Mouse (Mus musculus) thymus, postnatal 36 days (tissue): ENCODE results near the gene 4933428G20Rik.
A peak's percentile ranks its signal among the peaks of the same experiment; 100 is the strongest.

Source experiments
- DNase-seq, 2 experiments: peaks; one replicate each; pipeline ENCODE4 v3.0.0; 2022; ENCODE audit warnings: mixed read lengths in 2 of 2

4933428G20Rik gene

GRCm38 (mm10) chr11:97532950-97533582, 32.9 kb upstream of the 4933428G20Rik start:
- DNase-seq: peak; percentile 49 to 68

GRCm38 (mm10) chr11:97532354-97532753, 32.2 kb upstream of the 4933428G20Rik start:
- peak in 1 of 2 experiments; percentile 9 for DNase-seq

GRCm38 (mm10) chr11:97531381-97532260, 31.5 kb upstream of the 4933428G20Rik start:
- peak; percentile 88 for DNase-seq

GRCm38 (mm10) chr11:97530961-97531360, 30.8 kb upstream of the 4933428G20Rik start:
- DNase-seq: no peak

GRCm38 (mm10) chr11:97530069-97530468, 29.9 kb upstream of the 4933428G20Rik start:
- DNase-seq: no peak

- DNase-seq: no peak
Observed at GRCm38 (mm10) chr11:97528282-97528808, 28.2 kb upstream of the 4933428G20Rik start.

GRCm38 (mm10) chr11:97525313-97525712, 25.2 kb upstream of the 4933428G20Rik start:
- DNase-seq: no peak

- no peak for DNase-seq
Observed at GRCm38 (mm10) chr11:97524306-97524705, 24.2 kb upstream of the 4933428G20Rik start.

GRCm38 (mm10) chr11:97523827-97524261, 23.7 kb upstream of the 4933428G20Rik start:
- DNase-seq: no peak

GRCm38 (mm10) chr11:97523107-97523506, 23.0 kb upstream of the 4933428G20Rik start:
- no peak for DNase-seq

- no peak for DNase-seq
Observed at GRCm38 (mm10) chr11:97521741-97522474, 21.8 kb upstream of the 4933428G20Rik start.

GRCm38 (mm10) chr11:97520541-97520940, 20.4 kb upstream of the 4933428G20Rik start:
- DNase-seq: no peak

- DNase-seq: no peak
Observed at GRCm38 (mm10) chr11:97513066-97513465, 12.9 kb upstream of the 4933428G20Rik start.

GRCm38 (mm10) chr11:97512511-97512910, 12.4 kb upstream of the 4933428G20Rik start:
- DNase-seq: no peak

- peak; percentile 66 to 78 for DNase-seq
Observed at GRCm38 (mm10) chr11:97511661-97512369, 11.7 kb upstream of the 4933428G20Rik start.

- peak; percentile 69 to 73 for DNase-seq
Observed at GRCm38 (mm10) chr11:97510966-97511660, 11.0 kb upstream of the 4933428G20Rik start.

GRCm38 (mm10) chr11:97509715-97510485, 9.8 kb upstream of the 4933428G20Rik start:
- DNase-seq: peak; percentile 28 to 57

GRCm38 (mm10) chr11:97509058-97509457, 8.9 kb upstream of the 4933428G20Rik start:
- DNase-seq: peak in 1 of 2 experiments; percentile 45

GRCm38 (mm10) chr11:97508198-97508597, 8.1 kb upstream of the 4933428G20Rik start:
- no peak for DNase-seq

GRCm38 (mm10) chr11:97506331-97506730, 6.2 kb upstream of the 4933428G20Rik start:
- no peak for DNase-seq

GRCm38 (mm10) chr11:97505784-97506183, 5.6 kb upstream of the 4933428G20Rik start:
- DNase-seq: no peak
